Mouse (Mus musculus) gastrocnemius, adult 8-10 months (tissue): ENCODE measurements around the gene Pex6. TPM values are rescaled to one million over a fixed set of nuclear protein-coding genes. Genes with fewer than 3 reads are reported as not detected.

Experiments
- DNase-seq, 2 experiments: peaks; one replicate each; pipeline ENCODE4 v3.0.0; 2022; ENCODE audit warnings: low spot score in 2 of 2
- total RNA-seq, 4 experiments: library from RNA; stranded (reverse); gene quantifications; 2 replicates each; pipeline ENCODE4 v1.2.4; 2022

Pex6 gene
- total RNA-seq, 4 experiments from 2014 or later = 12.9 to 18.6 (median 16.0) TPM

DNA sequence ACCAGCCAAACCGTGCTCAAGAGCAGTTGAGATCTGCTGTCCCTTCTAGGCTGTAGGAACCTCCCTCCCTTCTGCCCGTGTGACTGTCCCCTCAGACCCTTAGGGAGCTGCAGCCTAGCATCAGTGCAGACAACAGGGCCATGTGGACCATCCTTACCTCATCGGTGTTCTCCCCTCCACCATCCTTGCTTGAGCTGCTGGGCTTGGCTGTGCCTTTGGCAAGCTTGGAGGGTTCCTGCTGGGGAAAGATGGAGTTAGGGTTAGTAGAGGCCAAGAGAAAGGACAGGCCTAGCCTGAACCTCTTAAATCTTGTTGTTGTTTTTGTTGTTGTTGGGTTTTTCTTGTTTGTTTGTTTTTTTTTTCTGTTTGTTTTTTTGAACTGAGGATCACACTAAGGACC lies 11.4 kb upstream of the Pex6 start:
- no peak for DNase-seq

DNA sequence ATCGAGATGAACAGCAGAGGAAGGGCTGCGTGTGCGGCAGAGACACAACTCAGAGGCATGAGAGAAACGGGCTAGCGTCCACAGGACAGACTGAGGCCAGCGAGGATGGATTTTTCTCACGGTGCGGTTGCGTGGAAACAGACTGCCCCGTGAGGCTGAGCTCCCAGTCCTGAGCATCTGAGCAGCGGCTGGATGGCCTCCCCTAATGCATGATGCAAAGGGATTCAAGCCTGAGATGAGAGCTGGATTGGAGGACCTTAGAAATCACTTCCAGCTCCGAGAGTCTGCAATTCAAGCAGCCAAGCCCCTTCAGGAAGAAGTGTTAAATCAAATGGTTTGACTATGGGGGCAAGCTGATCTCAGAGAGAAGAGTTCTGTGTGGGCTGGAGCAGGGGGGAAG lies 9.8 kb upstream of the Pex6 start:
- DNase-seq = no peak

DNA sequence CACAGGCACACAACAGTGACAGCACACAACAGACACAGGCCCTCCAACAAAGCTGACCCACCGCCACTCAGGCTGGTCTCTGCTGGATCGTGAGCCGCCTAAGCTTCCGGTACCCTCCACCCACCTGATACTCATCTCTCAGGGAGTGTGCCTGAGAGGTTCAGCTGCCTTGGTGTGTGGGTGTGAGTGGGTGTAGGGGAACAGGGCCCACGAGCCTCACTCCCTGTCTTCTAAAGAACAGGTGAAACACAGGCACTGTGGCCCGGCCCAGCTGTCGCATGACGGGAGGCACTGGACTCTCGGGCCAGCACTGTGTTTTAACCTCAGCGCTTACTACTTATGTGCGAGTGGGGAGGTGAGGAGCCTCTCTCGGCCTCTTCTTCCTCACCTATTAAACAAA lies 9.2 kb upstream of the Pex6 start:
- no peak for DNase-seq

DNA sequence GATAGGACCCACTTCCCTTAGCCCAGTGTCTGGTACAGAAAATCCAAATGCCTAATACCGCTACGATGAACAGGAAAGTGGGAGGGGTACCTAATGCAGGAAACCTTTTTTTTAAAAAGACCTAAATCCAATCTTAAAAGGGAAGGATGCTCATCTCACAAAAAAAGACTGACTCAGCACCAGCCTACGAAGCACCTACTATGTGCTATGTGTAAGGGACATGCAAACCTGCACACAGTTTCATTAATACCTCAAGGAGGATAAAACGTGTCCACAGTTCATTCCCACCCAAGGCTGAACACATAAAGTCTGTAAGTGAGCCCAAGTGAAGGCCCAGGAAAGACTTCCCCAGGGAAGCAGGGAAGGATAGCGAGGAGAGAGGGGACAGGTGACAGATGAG lies 8.8 kb upstream of the Pex6 start:
- no peak for DNase-seq

DNA sequence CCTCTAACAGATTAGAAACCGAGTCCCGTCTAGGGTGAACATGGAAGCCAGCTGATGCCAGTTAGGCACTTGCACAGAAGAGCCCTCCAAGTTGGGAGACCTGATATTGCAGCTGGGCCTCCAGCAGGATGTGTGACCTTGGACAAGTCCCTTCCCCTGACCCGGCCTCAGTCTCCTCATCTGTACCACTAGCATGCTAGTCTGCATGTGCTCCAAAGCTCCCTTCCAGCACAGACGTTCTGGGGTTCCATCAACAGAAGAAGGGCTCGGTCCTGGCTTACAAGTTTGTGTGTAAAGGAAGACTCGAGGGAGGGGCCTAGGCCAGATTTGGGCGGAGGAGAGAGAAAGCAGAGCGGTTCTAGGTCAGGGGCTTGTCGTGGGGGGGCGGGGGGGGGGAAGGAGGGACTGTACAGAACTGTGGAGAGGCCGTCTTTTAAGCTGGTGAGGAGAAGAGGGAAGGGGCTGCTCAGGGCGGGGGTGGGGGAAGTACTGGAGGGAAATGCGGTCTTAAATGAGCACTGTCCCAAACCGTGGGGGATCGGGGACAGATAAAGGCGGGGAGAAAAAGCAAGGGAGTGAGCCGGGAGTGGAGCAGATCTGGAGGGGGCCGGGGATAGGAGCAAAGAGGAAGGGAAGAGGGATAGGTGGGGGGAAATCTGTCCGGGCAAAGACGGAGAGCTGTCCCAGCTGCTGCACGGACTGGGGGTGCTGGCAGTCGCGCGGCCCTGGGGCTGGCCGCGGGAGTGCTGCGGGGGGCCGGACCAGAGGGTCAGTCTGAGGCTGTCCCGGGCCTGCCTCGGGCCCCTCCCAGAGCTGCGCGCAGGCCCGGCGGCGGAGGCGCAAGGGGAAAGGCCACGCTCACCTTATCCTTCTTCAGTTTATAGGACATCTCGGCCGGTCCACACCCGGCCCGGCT lies 7.0 kb upstream of the Pex6 start:
- no peak for DNase-seq

DNA sequence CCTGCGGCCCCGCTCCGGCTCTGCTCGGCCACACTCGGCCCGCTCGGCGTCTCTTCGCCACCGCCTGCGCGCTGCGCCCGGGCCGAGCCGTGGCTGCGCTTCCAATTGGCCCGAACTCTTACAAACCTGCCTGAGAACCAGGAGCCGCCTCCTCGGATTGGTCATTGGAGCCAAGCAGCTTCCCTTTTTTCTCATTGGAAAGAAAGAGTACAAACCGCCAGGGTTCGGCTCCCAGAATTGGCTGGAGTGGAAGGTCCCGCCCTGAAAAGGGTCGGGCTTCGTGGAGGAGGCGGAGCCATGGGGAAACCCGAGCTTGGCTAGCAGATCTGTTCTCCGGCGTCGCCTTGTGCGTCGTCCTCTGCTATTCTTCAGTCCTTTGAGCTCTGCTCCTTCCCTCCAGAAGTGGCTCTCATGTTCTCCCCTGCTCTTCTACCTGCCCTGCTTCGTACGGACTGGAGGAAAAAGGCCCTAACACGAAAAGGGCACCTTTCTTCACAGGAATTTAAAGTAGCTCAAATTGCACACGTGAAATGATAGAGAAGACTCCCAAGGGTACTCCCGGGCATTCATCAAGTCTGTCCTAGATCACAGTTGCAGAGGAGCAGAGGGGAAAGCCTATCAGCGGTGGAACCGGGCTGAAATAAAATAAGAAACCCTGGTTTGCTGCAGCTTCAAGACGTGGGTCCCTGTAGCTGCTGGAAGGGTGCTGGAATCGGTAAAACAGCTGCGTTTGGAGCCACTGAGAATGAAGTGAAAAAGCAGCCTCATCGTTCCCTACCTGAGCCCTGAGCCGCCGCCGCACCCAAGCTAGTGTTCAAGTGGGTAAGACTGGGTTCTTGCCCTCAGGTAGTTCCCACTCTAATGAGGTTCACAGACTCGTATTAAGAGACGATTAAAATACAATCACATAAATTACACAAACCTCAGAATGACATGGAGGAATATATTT lies 6.1 kb upstream of the Pex6 start, which contains the start of gene Ppp2r5d:
Gene Ppp2r5d (minus strand): TSS at position 225 of the 949 bp plus-strand sequence.
- DNase-seq = peak; percentile 93 to 95

DNA sequence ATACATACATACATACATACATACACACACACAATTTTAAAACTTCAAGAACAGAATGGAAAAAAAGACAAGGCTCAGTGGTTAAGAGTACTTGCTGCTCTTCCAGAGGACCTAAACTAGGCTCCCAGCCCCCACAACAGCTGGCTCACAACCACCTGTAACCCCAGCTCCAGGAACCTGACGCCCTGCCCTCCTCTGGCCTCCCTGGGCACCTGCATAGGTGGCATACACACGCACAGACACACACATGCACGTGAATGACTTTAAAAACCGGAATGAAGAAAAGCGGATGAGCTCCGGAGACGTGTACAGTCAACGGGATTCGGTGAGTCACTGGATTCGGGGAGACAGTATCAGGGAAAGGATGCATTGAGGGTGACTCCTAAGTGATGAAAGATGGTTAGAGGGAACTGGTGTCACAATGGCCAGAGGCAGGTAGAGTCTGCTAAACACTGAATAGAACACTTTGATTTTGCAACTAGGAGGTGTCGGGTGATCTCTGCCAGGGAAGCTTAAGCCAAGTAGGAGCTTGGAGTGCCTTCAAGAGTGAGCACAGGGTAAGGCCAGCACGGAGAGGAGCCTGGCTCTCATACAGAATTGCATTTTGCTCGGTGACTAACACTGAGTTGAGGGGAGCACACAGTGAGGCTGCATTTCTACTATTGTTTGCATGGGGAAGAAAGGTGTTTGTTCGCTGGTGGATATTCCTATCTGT lies 4.7 kb upstream of the Pex6 start:
- no peak for DNase-seq

DNA sequence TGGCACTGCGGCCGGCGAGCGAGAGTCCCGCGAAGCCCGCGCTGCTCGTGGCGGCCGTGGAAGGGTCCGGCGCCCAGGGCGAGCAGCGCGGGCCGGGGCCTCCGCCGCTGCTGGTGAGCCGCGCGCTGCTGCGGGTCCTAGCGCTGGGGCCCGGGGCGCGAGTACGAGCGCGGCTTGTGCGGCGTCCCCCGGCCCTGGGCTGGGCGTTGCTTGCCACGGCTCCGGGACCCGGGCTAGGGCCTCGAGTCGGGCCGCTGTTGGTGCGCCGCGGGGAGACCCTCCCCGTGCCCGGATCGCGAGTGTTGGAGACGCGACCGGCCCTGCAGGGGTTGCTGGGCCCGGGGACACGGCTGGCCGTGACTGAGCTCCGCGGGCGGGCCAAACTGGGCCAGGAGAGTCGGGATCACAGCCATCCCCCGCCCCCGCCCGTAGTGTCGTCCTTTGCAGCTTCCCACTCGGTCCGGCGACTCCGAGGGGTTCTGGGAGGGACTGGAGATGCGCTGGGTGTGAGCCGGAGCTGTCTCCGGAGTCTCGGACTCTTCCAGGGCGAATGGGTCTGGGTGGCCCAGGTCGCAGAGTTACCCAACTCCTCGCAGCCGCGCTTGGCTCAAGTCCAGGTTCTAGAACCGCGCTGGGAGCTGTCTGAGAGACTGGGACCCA lies 479 bp downstream of the Pex6 start:
- peak; percentile 22 to 31 for DNase-seq

DNA sequence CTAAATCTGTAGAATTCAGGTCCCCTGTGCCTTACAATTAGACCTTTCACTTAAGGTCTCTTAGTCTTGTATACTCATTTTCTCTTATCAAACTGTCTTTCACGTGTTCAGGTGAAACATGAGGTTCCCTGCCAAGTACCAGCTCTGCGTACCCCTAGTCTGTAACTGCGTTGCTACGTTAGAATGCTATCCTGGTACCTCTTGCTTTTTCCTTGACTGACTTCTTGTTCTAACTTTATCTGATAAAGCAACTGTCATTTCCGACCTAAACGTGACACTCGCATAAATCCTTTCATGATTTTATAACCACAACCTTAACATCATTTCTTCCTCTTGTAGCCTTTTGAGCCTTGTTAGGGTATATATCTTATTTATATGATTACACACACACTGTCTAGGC lies 1.2 kb downstream of the Pex6 start:
- no peak for DNase-seq

DNA sequence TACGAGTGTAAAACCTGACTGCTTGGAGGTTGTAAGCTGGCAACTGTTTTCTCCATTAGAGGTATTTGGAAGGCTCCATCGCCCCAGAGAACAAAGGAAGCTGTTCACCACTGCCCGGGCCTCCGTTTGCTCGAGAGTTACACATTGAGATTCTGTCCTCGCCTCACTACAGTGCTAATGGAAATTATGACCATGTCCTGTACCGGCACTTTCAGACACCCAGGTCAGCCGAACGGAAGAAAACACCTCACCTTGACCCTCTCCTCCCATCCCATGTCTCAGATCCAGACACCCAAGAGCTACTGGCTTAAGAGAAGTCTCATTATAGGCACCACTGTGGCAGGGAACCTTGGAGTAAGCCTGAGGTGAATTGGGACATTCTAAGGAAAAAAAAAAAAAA lies 2.6 kb downstream of the Pex6 start:
- DNase-seq = no peak

DNA sequence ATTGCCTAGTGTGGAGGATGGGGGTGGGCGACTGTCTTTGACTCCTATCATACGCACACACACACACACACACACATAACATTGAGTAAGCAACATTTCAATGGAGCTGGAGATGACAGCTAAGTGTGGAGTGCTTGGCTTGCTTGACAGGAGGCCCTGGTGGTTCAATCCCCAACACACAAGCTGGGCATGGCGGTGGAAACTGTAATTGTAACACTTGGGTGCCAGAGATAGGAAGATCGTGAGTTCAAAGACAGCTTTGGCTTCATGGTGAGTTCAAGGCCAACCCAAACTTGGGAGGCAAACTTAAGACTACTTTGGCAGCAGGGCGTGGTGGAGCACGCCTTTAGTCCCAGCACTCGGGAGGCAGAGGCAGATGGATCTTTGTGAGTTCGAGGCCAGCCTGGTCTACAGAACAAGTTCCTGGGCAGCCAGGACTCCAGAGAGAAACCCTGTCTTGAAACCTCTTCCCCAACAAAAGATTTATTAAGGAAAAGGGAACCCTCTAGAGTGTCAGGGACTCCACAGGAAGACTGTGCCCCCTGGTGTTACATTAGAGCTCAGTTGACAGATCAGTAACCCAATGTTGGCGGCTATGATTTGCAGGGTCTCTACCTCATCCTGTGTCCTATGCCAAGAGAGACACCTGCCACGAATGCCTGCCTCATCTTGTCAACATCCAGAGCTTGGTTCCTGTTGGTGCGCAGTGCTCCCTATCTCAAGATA lies 3.7 kb downstream of the Pex6 start:
- no peak for DNase-seq

DNA sequence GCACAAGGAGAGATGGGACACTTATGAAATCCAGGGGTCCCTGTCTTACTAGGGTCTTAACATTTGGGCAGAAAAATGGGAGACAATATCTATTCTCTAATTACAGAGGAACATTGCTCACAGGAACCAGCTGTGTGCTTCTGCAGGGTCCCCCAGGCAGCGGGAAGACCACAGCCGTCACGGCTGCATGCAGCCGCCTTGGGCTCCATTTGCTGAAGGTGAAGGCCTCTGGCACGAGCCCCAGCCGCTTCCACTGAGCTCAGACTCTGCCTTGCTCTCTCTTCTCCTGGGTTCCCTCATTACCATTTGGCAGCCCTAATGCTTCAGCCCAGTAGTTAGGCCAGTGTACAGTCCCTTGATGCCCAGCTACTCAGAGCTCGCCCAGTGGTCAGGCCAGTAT lies 9.8 kb downstream of the Pex6 start:
- no peak for DNase-seq

DNA sequence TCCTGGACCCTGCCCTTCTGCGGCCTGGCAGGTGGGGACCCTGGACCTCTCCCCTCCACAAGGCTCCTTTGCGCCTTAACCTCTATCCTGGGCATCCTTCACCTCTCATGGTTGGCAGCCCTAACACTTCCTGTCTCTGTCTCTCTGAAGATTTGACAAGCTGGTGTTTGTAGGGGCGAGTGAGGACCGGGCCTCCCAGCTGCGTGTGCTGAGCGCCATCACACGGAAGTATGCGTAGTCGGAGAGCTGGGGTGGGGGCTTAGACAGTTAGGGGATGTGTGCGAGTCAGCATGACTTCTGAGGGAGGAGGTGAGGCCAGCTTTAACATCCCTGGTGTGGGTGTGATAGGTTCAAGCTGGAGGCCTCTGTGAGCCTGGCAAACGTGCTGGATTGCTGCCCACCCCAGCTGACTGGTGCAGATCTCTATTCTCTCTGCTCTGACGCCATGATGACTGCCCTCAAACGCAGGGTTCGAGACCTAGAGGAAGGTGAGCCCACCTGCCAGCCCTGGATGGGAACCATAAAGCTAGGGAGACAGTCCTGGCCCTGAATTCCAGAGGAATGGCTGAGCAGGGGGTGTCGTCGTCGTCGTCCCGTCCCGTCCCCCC lies 13.3 kb downstream of the Pex6 start:
- DNase-seq = no peak

DNA sequence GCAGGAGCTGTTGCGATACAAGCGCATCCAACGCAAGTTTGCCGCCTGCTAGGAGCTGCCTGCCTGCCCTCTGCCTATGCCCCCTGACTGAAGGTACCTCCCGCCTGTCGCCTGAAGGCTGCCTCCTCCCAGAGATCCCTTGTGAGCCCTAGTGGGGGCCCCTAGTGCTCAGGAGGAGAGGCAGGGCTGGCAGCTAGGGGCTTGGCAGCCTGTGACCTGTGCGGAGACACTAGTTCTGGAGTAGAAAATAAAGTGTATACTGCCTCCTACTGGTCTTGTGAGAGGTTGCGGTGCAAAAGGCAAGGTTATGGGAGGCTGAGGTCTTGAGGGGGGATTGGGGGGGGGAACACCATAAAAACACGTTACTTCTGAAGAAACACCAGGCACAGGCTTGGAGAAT lies 14.0 kb downstream of the Pex6 start:
- no peak for DNase-seq

DNA sequence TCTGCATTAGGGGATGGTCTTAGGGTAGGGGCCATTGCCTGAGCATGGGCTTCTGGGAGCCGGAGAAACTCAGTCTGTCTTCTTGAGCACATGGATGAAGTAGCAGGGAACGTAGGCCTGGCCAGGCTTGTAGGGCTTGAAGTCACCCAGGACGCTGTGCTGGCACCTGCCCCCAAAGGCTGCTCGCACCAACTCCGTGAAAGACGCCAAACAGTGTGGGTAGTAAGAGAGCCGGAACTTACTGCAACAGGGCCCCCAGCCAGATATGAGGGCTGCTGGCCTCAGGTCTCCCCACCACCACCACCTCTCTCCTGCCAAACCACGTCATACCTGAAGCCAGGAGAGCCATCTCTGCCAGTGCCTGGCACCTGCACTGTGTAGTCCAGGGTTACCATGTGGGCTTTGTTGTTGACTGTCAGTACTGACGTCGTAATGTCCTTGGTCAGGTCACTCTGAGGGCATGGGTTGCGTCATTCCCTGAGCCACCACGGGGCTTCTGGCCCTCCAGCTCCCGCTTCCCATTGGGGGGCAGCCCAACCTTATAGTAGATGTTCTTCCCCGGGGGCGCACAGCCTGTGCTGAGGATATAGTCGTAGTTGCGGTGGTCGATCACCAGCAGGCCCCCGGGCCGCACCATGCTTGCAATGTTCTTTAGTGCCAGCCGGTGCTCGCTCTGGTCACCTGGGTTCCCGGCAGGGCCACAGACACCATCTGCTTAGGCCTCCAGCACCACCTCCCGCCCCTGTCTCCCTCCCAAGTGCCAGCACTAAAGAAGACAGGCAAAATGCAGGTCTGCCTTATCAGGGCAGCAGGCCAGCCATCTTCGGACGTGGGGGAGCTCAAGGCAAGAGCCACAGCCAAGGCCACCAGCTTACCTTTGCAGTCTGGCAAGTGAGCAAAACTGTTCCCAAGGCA lies 14.7 kb downstream of the Pex6 start:
- DNase-seq = no peak

DNA sequence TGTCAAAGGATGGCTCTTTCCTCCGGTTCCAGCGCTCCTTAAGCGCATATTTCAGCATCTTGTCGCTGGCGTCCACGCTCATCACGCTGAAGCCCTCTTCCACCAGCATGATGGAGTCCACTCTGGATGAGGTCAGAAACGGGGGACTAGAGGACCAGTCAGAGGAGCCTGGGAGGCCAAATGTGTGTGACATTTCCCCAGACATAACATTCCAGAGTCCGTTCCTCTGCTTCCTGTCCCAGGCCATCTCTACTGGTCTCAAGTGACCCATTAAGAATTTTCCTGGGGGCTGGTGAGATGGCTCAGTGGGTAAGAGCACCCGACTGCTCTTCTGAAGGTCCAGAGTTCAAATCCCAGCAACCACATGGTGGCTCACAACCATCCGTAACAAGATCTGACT lies 16.0 kb downstream of the Pex6 start:
- no peak for DNase-seq

DNA sequence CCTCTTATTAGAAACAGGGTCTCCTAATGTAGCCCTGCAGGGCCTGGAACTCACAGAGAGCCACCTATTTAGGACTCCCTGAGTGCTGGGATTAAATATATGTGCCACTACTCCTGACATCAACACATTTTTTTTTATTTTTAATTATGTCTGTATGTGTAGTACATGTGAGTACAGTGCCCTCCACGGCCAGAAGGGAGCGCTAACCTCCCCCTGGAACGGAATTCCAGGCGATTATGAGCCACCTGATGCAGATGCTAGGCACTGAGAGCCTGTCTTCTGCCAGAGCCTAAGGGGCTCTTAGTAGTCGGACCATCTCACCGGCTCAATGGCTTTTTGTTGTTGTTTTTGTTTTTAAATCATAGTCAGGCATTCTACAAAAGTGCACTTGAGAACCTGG lies 16.8 kb downstream of the Pex6 start:
- DNase-seq = no peak

DNA sequence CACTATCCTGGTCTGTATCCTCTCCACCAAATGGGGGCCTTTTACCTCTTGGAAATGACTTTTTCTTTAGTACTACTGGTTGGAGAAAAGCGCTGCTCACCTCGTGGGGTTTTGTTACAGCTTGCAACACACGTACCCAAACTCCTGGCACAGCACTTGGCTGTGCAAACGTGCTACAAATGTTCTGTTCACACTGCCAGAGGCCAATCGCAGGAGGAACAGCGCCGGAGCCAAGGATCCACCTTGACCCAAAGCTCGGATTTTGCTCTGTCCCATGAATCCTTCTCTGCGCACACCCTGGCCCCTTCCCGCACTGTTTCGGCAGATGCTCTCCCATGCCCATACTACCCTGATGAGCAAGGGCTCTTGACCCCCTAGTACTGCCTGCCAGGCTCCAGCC lies 17.2 kb downstream of the Pex6 start:
- DNase-seq = no peak

DNA sequence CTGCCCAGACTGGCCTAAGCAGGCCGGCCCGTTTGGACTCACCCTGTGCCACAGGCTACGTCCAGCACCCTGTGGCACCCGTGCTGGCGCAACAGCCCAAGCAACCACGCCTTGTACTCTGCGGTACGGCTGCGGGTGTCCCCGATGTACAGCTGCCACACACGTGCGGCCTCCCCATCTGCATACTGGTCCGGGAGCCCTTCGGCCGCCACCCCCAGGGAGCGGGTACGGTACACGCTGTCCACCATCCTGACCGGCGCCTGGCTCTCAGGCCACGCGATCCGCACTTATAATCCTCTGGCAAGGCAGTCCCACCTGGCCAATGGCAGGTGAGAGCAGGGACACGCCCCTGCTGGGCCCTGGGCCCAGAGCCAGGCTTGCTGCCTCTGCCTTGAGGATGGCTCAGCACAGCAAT lies 17.6 kb downstream of the Pex6 start, which contains the start of gene Gnmt:
Gene Gnmt (minus strand): TSS at position 265 of the 415 bp plus-strand sequence.
- no peak for DNase-seq
